Mouse (Mus musculus): ENCODE results near the gene Erc2.

- TF ChIP-seq CTCF (IDR thresholded peaks at IDR 0.05; ENCODE audit: low read depth) (no peak), EP300 (IDR thresholded peaks at IDR 0.05; ENCODE audit: low read depth) (no peak)
Measured at GRCm38 (mm10) chr14:28501216-28501878, 879.1 kb downstream of the Erc2 start.

All from liver, embryonic 14.5 days (tissue).